Mouse (Mus musculus) kidney, adult 2 months (tissue): ENCODE measurements around the gene Clec4n.

Experiments used
- CTCF ChIP-seq: fragments of 200-500 bp; conservative IDR thresholded peaks from 2 replicates; pipeline ENCODE4 v1.5.1; 2011; ENCODE audit warnings: low read depth, mild to moderate bottlenecking, control low read depth, low read length, moderate library complexity, mixed read lengths; ENCODE audit not compliant: insufficient read depth, insufficient read length
- POLR2A ChIP-seq: fragments of 200-500 bp; IDR thresholded peaks from one replicate; pipeline ENCODE4 v1.6.1; 2011; ENCODE audit warnings: low read depth, low read length, control low read depth

DNA sequence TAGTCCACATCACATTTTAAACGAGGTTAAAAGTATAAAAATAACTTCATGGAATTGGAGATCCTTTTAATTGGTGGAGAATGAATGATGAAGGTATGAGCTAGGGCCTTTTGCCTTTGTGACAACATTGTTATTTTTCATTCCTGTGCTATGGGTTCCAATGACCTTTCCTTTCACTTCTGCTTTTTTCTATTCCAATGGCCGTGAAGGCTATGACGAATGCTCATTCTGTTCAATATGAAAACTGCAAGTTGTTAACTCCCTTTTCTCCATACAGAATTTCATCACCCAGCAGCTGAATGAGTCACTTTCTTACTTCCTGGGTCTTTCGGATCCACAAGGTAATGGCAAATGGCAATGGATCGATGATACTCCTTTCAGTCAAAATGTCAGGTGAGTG lies 14.6 kb downstream of the Clec4n start:
- no peak for TF ChIP-seq CTCF
- no peak for TF ChIP-seq POLR2A
